ENCODE assay signal across 9 mouse cellular contexts in the genomic region with DNA sequence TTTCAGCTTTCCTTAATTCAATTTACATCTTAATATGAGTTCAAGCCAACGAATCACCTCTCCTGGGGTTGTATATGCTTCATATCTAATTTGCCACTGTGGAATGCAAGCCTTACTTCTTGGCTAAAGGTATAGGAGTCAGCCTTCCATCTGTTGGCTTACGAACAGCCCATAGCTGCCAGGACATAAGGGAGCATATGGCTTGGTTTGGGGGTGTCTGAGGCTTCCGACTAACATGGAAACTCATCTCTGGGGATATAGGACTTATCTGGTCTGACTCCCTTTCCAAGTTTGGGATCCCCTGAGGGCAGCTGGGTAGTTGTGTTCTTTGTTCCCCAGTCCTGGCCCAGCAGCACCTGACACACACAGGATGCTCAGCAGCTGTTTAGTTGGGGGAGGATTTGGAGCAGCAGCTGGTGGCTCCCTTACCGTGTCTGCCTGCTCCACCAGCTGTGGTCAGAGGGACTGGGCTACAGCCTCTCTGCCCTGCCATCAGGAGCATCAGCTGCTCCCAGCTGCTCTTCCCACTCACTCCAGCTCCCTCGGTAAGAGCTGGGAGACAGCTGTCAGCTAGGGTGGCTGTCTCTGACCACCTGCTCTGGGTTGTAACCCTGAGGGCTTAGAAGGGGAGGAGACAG. TPM values are rescaled to one million over a fixed set of nuclear protein-coding genes. Genes with fewer than 3 reads are reported as not detected.
DNase-seq lines count a peak whose midpoint lies in the region; ATAC-seq and TF ChIP-seq lines count a peak whose summit lies in the region.
"Had no signal": no experiment of that assay in that cellular context is flagged by ENCODE, and none has a peak within 500 bp of the region (broad histone marks: within the 10 kb centered on the region; RNA-seq: fewer than 3 reads in every experiment).

No protein-coding gene starts in this region.

- H3K4me3 ChIP-seq in lung, embryonic 14.5 days (ENCODE audit: low read depth, low read length), result no peak overlapping the region
- no peak overlapping the region for H3K4me3 ChIP-seq in lung, adult 2 months (replicated peaks; ENCODE audit: extremely low read depth, low read depth, low read length)
- no peak overlapping the region for H3K4me3 ChIP-seq in forebrain, embryonic 12.5 days (replicated peaks)
- no peak overlapping the region for H3K4me3 ChIP-seq in intestine, embryonic 16.5 days (ENCODE audit: low read length)

- 0 out of 2 replicates have a peak, but pooled peaks cover 5% of the 10 kb centered on the region for H3K4me1 ChIP-seq in lung, embryonic 14.5 days (ENCODE audit: insufficient read depth)
- H3K4me1 ChIP-seq in lung, adult 2 months (ENCODE audit: control insufficient read depth, insufficient read depth, low read length), result no peaks in the 10 kb centered on the region
- H3K4me1 ChIP-seq in forebrain, embryonic 12.5 days, result peaks cover 36% of the 10 kb centered on the region
- peaks cover 5% of the 10 kb centered on the region; the same call in 1 of the 2 replicates for H3K4me1 ChIP-seq in intestine, embryonic 16.5 days (ENCODE audit: control insufficient read depth, insufficient read depth, low read length)

- H3K27me3 ChIP-seq in lung, embryonic 14.5 days (ENCODE audit: insufficient read depth, low read length), result no peaks in the 10 kb centered on the region
- H3K27me3 ChIP-seq in forebrain, embryonic 12.5 days, result no peaks in the 10 kb centered on the region
- no peaks in the 10 kb centered on the region for H3K27me3 ChIP-seq in intestine, embryonic 16.5 days (replicated peaks; ENCODE audit: control insufficient read depth, insufficient read depth, low read length)

- peak; percentile 39; the same call in 1 of the 2 replicates for ATAC-seq in lung, embryonic 14.5 days (ENCODE audit: insufficient read depth)
- ATAC-seq in forebrain, embryonic 12.5 days (ENCODE audit: low FRiP score), result peak; percentile 42; the same call in 1 of the 2 replicates
- ATAC-seq in intestine, embryonic 16.5 days, result peak; percentile 43; the same call in 1 of the 2 replicates

- no peak for TF ChIP-seq CTCF in lung, embryonic 14.5 days (IDR thresholded peaks at IDR 0.05; ENCODE audit: low read depth)
- TF ChIP-seq CTCF in lung, adult 2 months (IDR thresholded peaks at IDR 0.05; ENCODE audit: insufficient read depth, low read length), result no peak

- no peak for TF ChIP-seq POLR2A in lung, adult 2 months (IDR thresholded peaks at IDR 0.05; ENCODE audit: borderline replicate concordance, extremely low read depth, low read depth, low read length)

- 55% methylated on average over 5 of the region's 5 CpGs for WGBS in lung, embryonic 14.5 days
- WGBS in lung, adult 2 months, result 65% methylated on average over 5 of the region's 5 CpGs
- WGBS in forebrain, embryonic 12.5 days, result 63% methylated on average over 5 of the region's 5 CpGs
- WGBS in intestine, embryonic 16.5 days, result 64% methylated on average over 5 of the region's 5 CpGs

- no peak overlapping the region for H3K9ac ChIP-seq in lung, embryonic 14.5 days
- H3K9ac ChIP-seq in forebrain, embryonic 12.5 days, result no peak overlapping the region
- H3K9ac ChIP-seq in intestine, embryonic 16.5 days (ENCODE audit: low read depth, low read length), result no peak overlapping the region

- H3K4me2 ChIP-seq in lung, embryonic 14.5 days, result no peak overlapping the region
- no peak overlapping the region for H3K4me2 ChIP-seq in forebrain, embryonic 12.5 days
- no peak overlapping the region for H3K4me2 ChIP-seq in intestine, embryonic 16.5 days (ENCODE audit: low read depth, low read length)

- no peak overlapping the region for H3K27ac ChIP-seq in lung, embryonic 14.5 days (ENCODE audit: low read depth)
- no peak overlapping the region for H3K27ac ChIP-seq in forebrain, embryonic 12.5 days
- no peak overlapping the region for H3K27ac ChIP-seq in intestine, embryonic 16.5 days (ENCODE audit: low read length)
- H3K27ac ChIP-seq: kidney, postnatal 0 days had no signal

- H3K9me3 ChIP-seq in lung, embryonic 14.5 days (ENCODE audit: low read depth, low read length), result no peaks in the 10 kb centered on the region
- no peaks in the 10 kb centered on the region for H3K9me3 ChIP-seq in forebrain, embryonic 12.5 days
- no peaks in the 10 kb centered on the region for H3K9me3 ChIP-seq in intestine, embryonic 16.5 days (ENCODE audit: control insufficient read depth, low read length)

- DNase-seq in lung, embryonic 14.5 days, result no peak
- DNase-seq in lung, adult 2 months, result no peak
- peak; percentile 77 for DNase-seq in retina, postnatal 1 day
- DNase-seq in adrenal gland, adult 2 months, result no peak
- no peak for DNase-seq in urinary bladder, postnatal 25 days (ENCODE audit: low spot score)
- DNase-seq: thymus, adult 2 months had no signal

- 0 out of 2 replicates have a peak, but pooled peaks cover 5% of the 10 kb centered on the region for H3K36me3 ChIP-seq in lung, embryonic 14.5 days (ENCODE audit: insufficient read depth)
- H3K36me3 ChIP-seq in forebrain, embryonic 12.5 days (replicated peaks), result no peaks in the 10 kb centered on the region
- H3K36me3 ChIP-seq in intestine, embryonic 16.5 days (ENCODE audit: control insufficient read depth, insufficient read depth, low read length), result no peaks in the 10 kb centered on the region

RNA-seq across cellular contexts. Expression of a gene that starts 11.1 kb away (rescaled TPM):
- polyA plus RNA-seq in lung, embryonic 14.5 days (2014; fragmentation: Nextera tagmentation; extraction: Ambion mirVana), result 18.8 and 19.9 TPM in 2 replicates
- 16.1 and 16.7 TPM in 2 replicates for polyA plus RNA-seq in lung, adult 2 months (2012; rRNA removed)
- polyA plus RNA-seq in forebrain, embryonic 12.5 days (2016; fragmentation: Nextera tagmentation; extraction: Ambion mirVana), result 6.1 and 6.5 TPM in 2 replicates
- 17.0 and 17.2 TPM in 2 replicates for polyA plus RNA-seq in intestine, embryonic 16.5 days (2015; fragmentation: Nextera tagmentation; extraction: Ambion mirVana)
- 1 to 10 TPM; 5.0 to 7.9 TPM for total RNA-seq in adrenal gland, adult 2 months (2021)
- 11.3 and 12.3 TPM in 2 replicates for polyA plus RNA-seq in adrenal gland, adult 2 months (2012; rRNA removed)
